Mouse (Mus musculus) heart, postnatal 0 days (tissue): ENCODE data around the gene Zfr. TPM values are rescaled to one million over a fixed set of nuclear protein-coding genes. Genes with fewer than 3 reads are reported as not detected.

Experiments
- ATAC-seq: fragments of 200-750 bp; cut with Nextera tagmentation; 2 replicates; pipeline ENCODE4 v1.8.0; 2017; ENCODE audit warnings: low read depth, moderate number of reproducible peaks, moderate library complexity; ENCODE audit not compliant: insufficient read depth
- DNase-seq: peaks from one replicate; pipeline ENCODE4 v3.0.0-alpha.2; 2016; ENCODE audit warnings: low spot score
- H3K27ac ChIP-seq: fragments of 300-500 bp; sonication (generic); 2 replicates; pipeline ENCODE4 v1.5.1; 2014; ENCODE audit warnings: low read depth, mild to moderate bottlenecking
- H3K27me3 ChIP-seq: fragments of 300-500 bp; sonication (generic); 2 replicates; pipeline ENCODE4 v1.6.1; 2014; ENCODE audit warnings: low read length, mixed read lengths; ENCODE audit not compliant: control insufficient read depth, insufficient read depth
- H3K36me3 ChIP-seq: fragments of 300-500 bp; sonication (generic); replicated peaks from 2 replicates; pipeline ENCODE4 v1.6.1; 2014; ENCODE audit warnings: low read length, mixed read lengths; ENCODE audit not compliant: control insufficient read depth, insufficient read depth
- H3K4me1 ChIP-seq: fragments of 300-500 bp; sonication (generic); 2 replicates; pipeline ENCODE4 v1.6.1; 2014; ENCODE audit warnings: antibody characterized with exemption; ENCODE audit not compliant: control insufficient read depth, insufficient read depth
- H3K4me2 ChIP-seq: fragments of 300-500 bp; sonication (generic); 2 replicates; pipeline ENCODE4 v1.6.1; 2014; ENCODE audit warnings: low read depth, mild to moderate bottlenecking, low read length, moderate library complexity
- H3K4me3 ChIP-seq: fragments of 300-500 bp; sonication (generic); 2 replicates; pipeline ENCODE4 v1.5.1; 2014; ENCODE audit warnings: low read depth, low read length
- H3K9ac ChIP-seq: fragments of 300-500 bp; sonication (generic); replicated peaks from 2 replicates; pipeline ENCODE4 v1.6.1; 2014; ENCODE audit warnings: low read depth, low read length, mixed read lengths
- H3K9me3 ChIP-seq: fragments of 300-500 bp; sonication (generic); replicated peaks from 2 replicates; pipeline ENCODE4 v1.6.1; 2016; ENCODE audit warnings: low read length; ENCODE audit not compliant: control insufficient read depth
- CTCF ChIP-seq: IDR thresholded peaks from 2 replicates; pipeline ENCODE4 v1.5.1; 2016; ENCODE audit warnings: antibody characterized with exemption, control low read depth, low read depth
- EP300 ChIP-seq: IDR thresholded peaks from 2 replicates; pipeline ENCODE4 v1.6.1; 2016; ENCODE audit warnings: antibody characterized with exemption, low read depth
- WGBS: fragments of 180-500 bp; shearing (Covaris S2); extraction: QIAGEN DNeasy Blood & Tissue Kit; methylation state at CpG from one replicate; pipeline ENCODE4 v1.1.7; 2014; 5-methylcytosine and 5-hydroxymethylcytosine counted together
- microRNA counts: library from miRNA; unstranded; fragments of <30 nt; microRNA quantifications from one replicate; lab custom pipeline; 2015
- microRNA-seq: library from miRNA; unstranded; fragments of <30 nt; microRNA quantifications from one replicate; pipeline ENCODE4, GENCODE M21; 2016
- polyA plus RNA-seq: library from polyadenylated mRNA; unstranded; fragments of >200 nt; fragmentation: Nextera tagmentation; extraction: Ambion mirVana; gene quantifications from 2 replicates; pipeline ENCODE4 v1.2.1, GENCODE M21; 2015
- total RNA-seq: library from RNA; depleted of rRNA; stranded (reverse); fragments of >200 nt; gene quantifications from 2 replicates; pipeline ENCODE4 v1.2.3, GENCODE M21; 2014; ENCODE audit warnings: low replicate concordance; rRNA removed

Gene Zfr
- total and polyA plus RNA-seq, 2 experiments from 2014 or later, result 74.3 to 119 TPM

DNA sequence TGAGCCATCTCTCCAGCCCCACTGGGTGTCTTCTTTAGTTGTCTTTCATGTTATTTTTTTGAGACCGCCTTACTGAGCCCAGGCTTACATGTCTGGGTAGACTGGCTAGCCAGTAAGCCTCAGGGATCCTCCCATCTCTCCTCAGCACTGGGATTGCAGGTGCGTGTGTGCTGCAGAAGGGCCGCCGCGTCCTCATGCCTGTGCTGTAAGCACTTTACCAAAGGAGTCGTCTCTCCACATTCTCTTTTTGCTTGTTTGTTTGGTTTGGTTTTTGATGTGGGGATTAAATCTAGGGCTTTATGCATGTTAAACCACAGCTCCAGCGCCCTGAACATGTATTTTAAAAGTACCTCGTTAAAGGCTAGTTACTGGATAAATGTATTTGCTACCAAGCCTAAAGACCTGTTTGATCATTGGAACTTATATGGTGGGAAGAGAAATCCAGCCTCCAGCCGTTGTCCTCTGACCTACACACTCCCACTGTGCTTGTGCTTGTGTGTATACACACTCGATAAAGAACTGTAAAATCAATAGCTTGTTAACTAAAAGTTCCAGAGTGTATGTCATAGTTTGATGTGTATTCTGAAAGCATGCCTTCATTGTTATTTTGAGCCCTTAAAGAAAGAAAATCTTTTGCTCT, 112.1 kb downstream of the Zfr start:
- TF ChIP-seq CTCF, result no peak
- TF ChIP-seq EP300, result no peak
- Histone ChIP-seq H3K4me2 (no peak overlapping the region), H3K27ac (peak overlapping the region; percentile 74), H3K9me3 (no peaks in the 10 kb centered on the region), H3K4me3 (no peak overlapping the region), H3K9ac (no peak overlapping the region), H3K27me3 (no peaks in the 10 kb centered on the region), H3K36me3 (peaks cover 18% of the 10 kb centered on the region), H3K4me1 (peaks cover 47% of the 10 kb centered on the region)
- DNase-seq, result no peak
- 58% methylated on average over 10 of the region's 10 CpGs for WGBS
- ATAC-seq, result no peak

DNA sequence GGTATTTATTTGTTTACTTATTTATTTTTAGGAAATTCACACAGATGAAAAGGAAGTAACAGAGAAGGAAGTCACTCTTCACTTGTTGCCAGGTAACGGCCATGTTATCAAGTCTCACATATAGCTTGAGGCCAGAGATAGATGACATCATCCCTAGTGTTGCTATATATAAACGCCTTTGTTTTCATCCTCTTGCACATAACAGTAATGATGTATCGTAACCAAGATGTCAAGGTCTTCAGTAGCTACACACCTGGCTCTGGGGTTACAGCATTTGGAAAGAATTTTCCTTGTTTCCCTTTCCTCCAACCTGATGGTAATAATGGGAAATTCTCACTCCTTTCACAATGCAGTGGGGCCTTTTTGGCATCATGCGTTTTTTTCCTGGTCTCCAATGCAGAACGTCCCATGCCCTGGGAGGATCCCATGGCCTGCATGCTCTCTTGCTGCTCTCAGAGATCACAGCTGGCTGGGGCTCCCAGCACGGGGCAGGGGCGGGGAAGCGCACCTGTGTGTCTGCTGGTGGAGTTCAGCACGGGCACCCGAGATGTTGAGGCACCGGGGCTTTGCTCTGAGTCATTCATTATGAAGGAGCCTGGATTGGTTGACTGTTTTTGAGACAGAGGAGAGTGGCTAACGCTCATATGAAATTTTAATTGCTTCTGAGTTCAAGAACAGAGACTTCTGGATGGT, 112.8 kb downstream of the Zfr start:
- peak overlapping the region; percentile 74 for H3K27ac ChIP-seq
- H3K27me3 ChIP-seq, result no peaks in the 10 kb centered on the region
- ATAC-seq (peak; percentile 80), DNase-seq (peak; percentile 62)
- H3K9ac ChIP-seq, result no peak overlapping the region
- H3K9me3 ChIP-seq, result no peaks in the 10 kb centered on the region
- no peak overlapping the region; the same call in 1 of the 2 replicates for H3K4me2 ChIP-seq
- no peak overlapping the region for H3K4me3 ChIP-seq
- peaks cover 19% of the 10 kb centered on the region for H3K36me3 ChIP-seq
- peaks cover 41% of the 10 kb centered on the region for H3K4me1 ChIP-seq
- WGBS, result 23% methylated on average over 12 of the region's 12 CpGs
- TF ChIP-seq EP300 (no peak), CTCF (no peak)

DNA sequence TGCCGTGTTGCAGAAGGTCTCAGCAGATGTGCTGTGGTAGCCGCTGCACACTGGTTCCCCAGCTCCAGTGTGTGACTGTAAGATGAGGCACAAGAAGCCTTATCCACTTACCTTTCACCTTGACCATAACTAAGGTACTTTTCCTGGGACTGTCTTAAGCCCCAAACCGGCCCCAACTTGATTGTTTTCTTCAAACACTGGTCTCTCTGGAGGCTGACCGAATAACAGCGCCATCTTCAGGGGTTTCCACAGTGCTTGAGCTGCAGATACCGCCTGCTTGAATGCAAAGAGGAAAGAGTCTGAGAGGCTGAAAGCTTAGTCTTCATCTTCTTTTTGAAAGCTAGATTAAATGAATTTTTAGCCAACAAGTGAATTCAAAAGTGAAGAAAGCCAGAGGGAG, 113.8 kb downstream of the Zfr start:
- no peaks in the 10 kb centered on the region for H3K27me3 ChIP-seq
- H3K36me3 ChIP-seq, result peaks cover 30% of the 10 kb centered on the region
- no peak for DNase-seq
- TF ChIP-seq CTCF (no peak), EP300 (no peak)
- H3K4me1 ChIP-seq, result peaks cover 38% of the 10 kb centered on the region
- H3K9ac ChIP-seq, result no peak overlapping the region
- H3K4me3 ChIP-seq, result no peak overlapping the region
- no peak overlapping the region for H3K4me2 ChIP-seq
- 88% methylated on average over 6 of the region's 6 CpGs for WGBS
- no peaks in the 10 kb centered on the region for H3K9me3 ChIP-seq
- H3K27ac ChIP-seq, result no peak overlapping the region
- ATAC-seq, result no peak

DNA sequence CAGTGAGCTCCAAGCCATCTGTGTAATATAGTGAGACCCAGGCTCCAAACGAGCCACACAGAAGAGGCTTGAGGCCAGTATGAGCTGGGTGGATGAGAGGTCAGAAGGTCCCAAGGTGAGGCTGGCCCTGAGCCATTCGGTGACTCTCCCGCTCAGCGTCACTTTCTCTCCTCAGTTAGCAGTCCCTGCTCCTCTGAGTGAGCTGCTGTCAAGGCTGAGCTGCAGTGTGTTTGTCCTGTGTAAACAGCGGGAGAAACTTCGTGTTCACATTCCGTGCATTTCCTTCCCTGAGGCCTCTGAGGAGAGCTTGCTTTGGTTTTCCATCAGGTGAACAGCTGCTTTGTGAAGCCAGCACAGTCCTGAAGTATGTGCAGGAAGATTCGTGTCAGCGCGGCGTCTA, 114.8 kb downstream of the Zfr start:
- no peak overlapping the region for H3K4me2 ChIP-seq
- H3K36me3 ChIP-seq, result peaks cover 38% of the 10 kb centered on the region
- TF ChIP-seq CTCF (no peak), EP300 (no peak)
- H3K27me3 ChIP-seq, result no peaks in the 10 kb centered on the region
- H3K4me3 ChIP-seq, result no peak overlapping the region
- peak; percentile 13; the same call in 1 of the 2 replicates for ATAC-seq
- WGBS, result 43% methylated on average over 11 of the region's 11 CpGs
- DNase-seq, result no peak
- peak overlapping the region; percentile 44; the same call in 1 of the 2 replicates for H3K27ac ChIP-seq
- H3K4me1 ChIP-seq, result peaks cover 37% of the 10 kb centered on the region
- H3K9me3 ChIP-seq, result no peaks in the 10 kb centered on the region
- H3K9ac ChIP-seq, result no peak overlapping the region

DNA sequence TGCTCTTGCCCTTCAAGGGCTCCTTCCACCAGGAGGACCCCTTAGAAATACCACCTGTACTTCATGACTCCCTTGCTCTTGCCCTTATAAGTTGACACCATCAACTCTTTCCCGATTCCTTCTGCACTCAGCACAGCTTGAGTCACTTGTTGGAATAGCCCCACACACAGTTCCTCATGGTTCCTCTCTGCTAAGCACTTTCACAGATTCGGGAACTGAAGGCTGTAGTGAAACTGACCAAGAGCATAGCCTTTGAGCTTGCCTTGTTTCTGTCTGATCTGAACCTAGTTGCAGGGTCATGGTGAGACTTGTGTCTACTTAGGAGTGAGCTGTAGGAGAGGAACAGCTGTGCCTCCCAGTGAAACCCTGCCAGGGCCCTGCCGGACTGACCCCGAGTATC, 115.4 kb downstream of the Zfr start:
- DNase-seq, result no peak
- TF ChIP-seq EP300, result no peak
- TF ChIP-seq CTCF, result no peak
- no peak overlapping the region for H3K4me2 ChIP-seq
- H3K4me1 ChIP-seq, result peaks cover 31% of the 10 kb centered on the region
- H3K27me3 ChIP-seq, result no peaks in the 10 kb centered on the region
- no peak overlapping the region for H3K27ac ChIP-seq
- ATAC-seq, result no peak
- no peak overlapping the region for H3K4me3 ChIP-seq
- 92% methylated on average over 4 of the region's 4 CpGs for WGBS
- H3K36me3 ChIP-seq, result peaks cover 44% of the 10 kb centered on the region
- H3K9me3 ChIP-seq, result no peaks in the 10 kb centered on the region
- no peak overlapping the region for H3K9ac ChIP-seq

MicroRNAs encoded within 50 kb of the gene (microRNA counts, 519-probe panel; counts per million panel counts)
- not detected for microRNA mmu-miR-1898 (lab: Ali Mortazavi, UCI)

Small RNA genes within 50 kb of the gene (microRNA-seq; reads per million reads assigned to microRNA genes)
- gene Mir1898, result not detected

Other genes with a start within 250 kb of the Zfr start
- 38.8 and 48.0 TPM in 2 replicates for gene Npr3, start 210.5 kb upstream of the Zfr start, total RNA-seq
- gene Npr3, start 210.5 kb upstream of the Zfr start, polyA plus RNA-seq, result 5.3 and 6.3 TPM in 2 replicates
- 46.1 and 77.8 TPM in 2 replicates for gene Sub1, start 120.8 kb upstream of the Zfr start, total RNA-seq
- gene Sub1, start 120.8 kb upstream of the Zfr start, polyA plus RNA-seq, result 483 and 491 TPM in 2 replicates
- gene Mtmr12, start 87.2 kb downstream of the Zfr start, total RNA-seq, result 9.8 and 19.2 TPM in 2 replicates
- 4.9 and 5.4 TPM in 2 replicates for gene Mtmr12, start 87.2 kb downstream of the Zfr start, polyA plus RNA-seq
- 135 and 215 TPM in 2 replicates for gene Golph3, start 203.6 kb downstream of the Zfr start, total RNA-seq
- gene Golph3, start 203.6 kb downstream of the Zfr start, polyA plus RNA-seq, result 51.1 and 55.3 TPM in 2 replicates
- not detected in 2 replicates for gene 1810049J17Rik, start 204.1 kb downstream of the Zfr start, total RNA-seq
- gene 1810049J17Rik, start 204.1 kb downstream of the Zfr start, polyA plus RNA-seq, result 0.44 and 1.1 TPM in 2 replicates